Mouse (Mus musculus): ENCODE data around the gene Olfr1135. TPM values are rescaled to one million over a fixed set of nuclear protein-coding genes. Genes with fewer than 3 reads are reported as not detected.

The Olfr1135 gene
- not detected in 2 replicates for polyA plus RNA-seq (2014; fragmentation: Nextera tagmentation; extraction: Ambion mirVana)

- Histone ChIP-seq H3K9me3 (replicated peaks; ENCODE audit: control insufficient read depth, low read length) (no peaks in the 10 kb centered on the region), H3K4me2 (ENCODE audit: low read length) (no peak within 1 kb of the TSS), H3K27me3 (replicated peaks; ENCODE audit: control insufficient read depth, insufficient read depth, low read length) (no peaks in the 10 kb centered on the region), H3K4me3 (ENCODE audit: low read depth, low read length) (no peak within 1 kb of the TSS), H3K36me3 (ENCODE audit: control insufficient read depth, insufficient read depth, low read length) (no peaks in the 10 kb centered on the region), H3K4me1 (ENCODE audit: control insufficient read depth, insufficient read depth, low read length) (no peaks in the 10 kb centered on the region), H3K27ac (ENCODE audit: low read depth, low read length) (no peak within 1 kb of the TSS), H3K9ac (ENCODE audit: low read length) (no peak within 1 kb of the TSS)
- ATAC-seq (no peak), DNase-seq (ENCODE audit: low spot score) (no peak)
- 13% methylated on average over 1 of the region's 1 CpGs for WGBS
These were observed at the start of gene Olfr1135 for GRCm38 (mm10) chr2:87673564-87673963. Gene Olfr1135, minus strand, starts transcription at chr2:87673664.

GRCm38 (mm10) chr2:87713079-87713478, 39.6 kb upstream of the Olfr1135 start, which contains the start of gene Olfr1137:
Gene Olfr1137, minus strand, starts transcription at chr2:87713179.
- H3K9me3 ChIP-seq (replicated peaks; ENCODE audit: control insufficient read depth, low read length): no peaks in the 10 kb centered on the region
- no peak within 1 kb of the TSS for H3K9ac ChIP-seq (ENCODE audit: low read length)
- no peak within 1 kb of the TSS for H3K4me2 ChIP-seq (ENCODE audit: low read length)
- no peak within 1 kb of the TSS for H3K4me3 ChIP-seq (ENCODE audit: low read depth, low read length)
- no peaks in the 10 kb centered on the region for H3K27me3 ChIP-seq (replicated peaks; ENCODE audit: control insufficient read depth, insufficient read depth, low read length)
- no peak within 1 kb of the TSS for H3K27ac ChIP-seq (ENCODE audit: low read depth, low read length)
- DNase-seq (ENCODE audit: low spot score) (no peak), ATAC-seq (no peak)
- H3K4me1 ChIP-seq (ENCODE audit: control insufficient read depth, insufficient read depth, low read length): no peaks in the 10 kb centered on the region
- no peaks in the 10 kb centered on the region for H3K36me3 ChIP-seq (ENCODE audit: control insufficient read depth, insufficient read depth, low read length)

- no peaks in the 10 kb centered on the region for H3K9me3 ChIP-seq (replicated peaks; ENCODE audit: control insufficient read depth, low read length)
- no peak within 1 kb of the TSS for H3K9ac ChIP-seq (ENCODE audit: low read length)
- H3K4me1 ChIP-seq (ENCODE audit: control insufficient read depth, insufficient read depth, low read length): no peaks in the 10 kb centered on the region
- H3K4me2 ChIP-seq (ENCODE audit: low read length): no peak within 1 kb of the TSS
- H3K4me3 ChIP-seq (ENCODE audit: low read depth, low read length): no peak within 1 kb of the TSS
- H3K36me3 ChIP-seq (ENCODE audit: control insufficient read depth, insufficient read depth, low read length): no peaks in the 10 kb centered on the region
- DNase-seq (ENCODE audit: low spot score) (no peak), ATAC-seq (no peak)
- no peak within 1 kb of the TSS for H3K27ac ChIP-seq (ENCODE audit: low read depth, low read length)
- no peaks in the 10 kb centered on the region for H3K27me3 ChIP-seq (replicated peaks; ENCODE audit: control insufficient read depth, insufficient read depth, low read length)
These were observed 20.4 kb upstream of the Olfr1135 start, which contains the start of gene Olfr1136 for GRCm38 (mm10) chr2:87693847-87694246. Gene Olfr1136, minus strand, starts transcription at chr2:87693947.

GRCm38 (mm10) chr2:87658360-87658759, 15.1 kb downstream of the Olfr1135 start, which contains the start of gene Olfr1134:
Gene Olfr1134, minus strand, starts transcription at chr2:87658460.
- no peak within 1 kb of the TSS for H3K4me3 ChIP-seq (ENCODE audit: low read depth, low read length)
- no peak within 1 kb of the TSS for H3K4me2 ChIP-seq (ENCODE audit: low read length)
- ATAC-seq: no peak
- WGBS: 87% methylated on average over 2 of the region's 2 CpGs
- no peaks in the 10 kb centered on the region for H3K9me3 ChIP-seq (replicated peaks; ENCODE audit: control insufficient read depth, low read length)
- no peaks in the 10 kb centered on the region for H3K27me3 ChIP-seq (replicated peaks; ENCODE audit: control insufficient read depth, insufficient read depth, low read length)
- H3K9ac ChIP-seq (ENCODE audit: low read length): no peak within 1 kb of the TSS
- H3K36me3 ChIP-seq (ENCODE audit: control insufficient read depth, insufficient read depth, low read length): no peaks in the 10 kb centered on the region
- H3K27ac ChIP-seq (ENCODE audit: low read depth, low read length): no peak within 1 kb of the TSS
- H3K4me1 ChIP-seq (ENCODE audit: control insufficient read depth, insufficient read depth, low read length): no peaks in the 10 kb centered on the region
- DNase-seq (ENCODE audit: low spot score): no peak

GRCm38 (mm10) chr2:87647274-87647673, 26.2 kb downstream of the Olfr1135 start, which contains the start of gene Olfr1133:
Gene Olfr1133, minus strand, starts transcription at chr2:87647374.
- no peak within 1 kb of the TSS for H3K4me3 ChIP-seq (ENCODE audit: low read depth, low read length)
- DNase-seq (ENCODE audit: low spot score): no peak
- no peak within 1 kb of the TSS for H3K9ac ChIP-seq (ENCODE audit: low read length)
- no peaks in the 10 kb centered on the region for H3K27me3 ChIP-seq (replicated peaks; ENCODE audit: control insufficient read depth, insufficient read depth, low read length)
- H3K36me3 ChIP-seq (ENCODE audit: control insufficient read depth, insufficient read depth, low read length): no peaks in the 10 kb centered on the region
- no peak for ATAC-seq
- H3K4me1 ChIP-seq (ENCODE audit: control insufficient read depth, insufficient read depth, low read length): no peaks in the 10 kb centered on the region
- no peak within 1 kb of the TSS for H3K27ac ChIP-seq (ENCODE audit: low read depth, low read length)
- no peaks in the 10 kb centered on the region for H3K9me3 ChIP-seq (replicated peaks; ENCODE audit: control insufficient read depth, low read length)
- H3K4me2 ChIP-seq (ENCODE audit: low read length): no peak within 1 kb of the TSS

GRCm38 (mm10) chr2:87642441-87642840, 31.0 kb downstream of the Olfr1135 start:
- no peaks in the 10 kb centered on the region for H3K36me3 ChIP-seq (ENCODE audit: control insufficient read depth, insufficient read depth, low read length)
- ATAC-seq (no peak), DNase-seq (ENCODE audit: low spot score) (no peak)
- H3K4me2 ChIP-seq (ENCODE audit: low read length): no peak overlapping the region
- no peak overlapping the region for H3K9ac ChIP-seq (ENCODE audit: low read length)
- no peaks in the 10 kb centered on the region for H3K9me3 ChIP-seq (replicated peaks; ENCODE audit: control insufficient read depth, low read length)
- H3K27me3 ChIP-seq (replicated peaks; ENCODE audit: control insufficient read depth, insufficient read depth, low read length): no peaks in the 10 kb centered on the region
- H3K4me3 ChIP-seq (ENCODE audit: low read depth, low read length): no peak overlapping the region
- H3K4me1 ChIP-seq (ENCODE audit: control insufficient read depth, insufficient read depth, low read length): no peaks in the 10 kb centered on the region
- no peak overlapping the region for H3K27ac ChIP-seq (ENCODE audit: low read depth, low read length)

- no peak within 1 kb of the TSS for H3K4me3 ChIP-seq (ENCODE audit: low read depth, low read length)
- no peak within 1 kb of the TSS for H3K27ac ChIP-seq (ENCODE audit: low read depth, low read length)
- DNase-seq (ENCODE audit: low spot score): no peak
- H3K27me3 ChIP-seq (replicated peaks; ENCODE audit: control insufficient read depth, insufficient read depth, low read length): no peaks in the 10 kb centered on the region
- no peaks in the 10 kb centered on the region for H3K36me3 ChIP-seq (ENCODE audit: control insufficient read depth, insufficient read depth, low read length)
- H3K4me2 ChIP-seq (ENCODE audit: low read length): no peak within 1 kb of the TSS
- H3K9ac ChIP-seq (ENCODE audit: low read length): no peak within 1 kb of the TSS
- H3K9me3 ChIP-seq (replicated peaks; ENCODE audit: control insufficient read depth, low read length): no peaks in the 10 kb centered on the region
- ATAC-seq: no peak
- H3K4me1 ChIP-seq (ENCODE audit: control insufficient read depth, insufficient read depth, low read length): no peaks in the 10 kb centered on the region
These were observed 36.0 kb downstream of the Olfr1135 start, which contains the start of gene Olfr1132 for GRCm38 (mm10) chr2:87637435-87637834. Gene Olfr1132, minus strand, starts transcription at chr2:87637535.

- H3K4me1 ChIP-seq (ENCODE audit: control insufficient read depth, insufficient read depth, low read length): no peaks in the 10 kb centered on the region
- no peak within 1 kb of the TSS for H3K9ac ChIP-seq (ENCODE audit: low read length)
- no peaks in the 10 kb centered on the region for H3K9me3 ChIP-seq (replicated peaks; ENCODE audit: control insufficient read depth, low read length)
- ATAC-seq: no peak
- H3K36me3 ChIP-seq (ENCODE audit: control insufficient read depth, insufficient read depth, low read length): no peaks in the 10 kb centered on the region
- H3K4me2 ChIP-seq (ENCODE audit: low read length): no peak within 1 kb of the TSS
- 80% methylated on average over 3 of the region's 3 CpGs for WGBS
- no peak for DNase-seq (ENCODE audit: low spot score)
- H3K4me3 ChIP-seq (ENCODE audit: low read depth, low read length): no peak within 1 kb of the TSS
- no peaks in the 10 kb centered on the region for H3K27me3 ChIP-seq (replicated peaks; ENCODE audit: control insufficient read depth, insufficient read depth, low read length)
- no peak within 1 kb of the TSS for H3K27ac ChIP-seq (ENCODE audit: low read depth, low read length)
These were observed 46.7 kb downstream of the Olfr1135 start, which contains the start of gene Olfr1131 for GRCm38 (mm10) chr2:87626804-87627203. Gene Olfr1131, plus strand, starts transcription at chr2:87627104.
